In genomic region chr7:107705941-107706340, GRCm38 (mm10) we compare ENCODE assay signal across 9 mouse cellular contexts. TPM values are rescaled to one million over a fixed set of nuclear protein-coding genes. Genes with fewer than 3 reads are reported as not detected.
DNase-seq lines count a peak whose midpoint lies in the region.
"Had no signal": no experiment of that assay in that cellular context is flagged by ENCODE, and none has a peak within 500 bp of the region (broad histone marks: within the 10 kb centered on the region; RNA-seq: fewer than 3 reads in every experiment).

No protein-coding gene starts in this region.

- DNase-seq in adrenal gland, postnatal 10 days = peak; percentile 45
- DNase-seq in adrenal gland, adult 18-20 months (ENCODE audit: low spot score in 2 of 2) = no peak
- DNase-seq in layer of hippocampus, adult 11-12 months (ENCODE audit: low spot score) = peak; percentile 16
- no peak for DNase-seq in layer of hippocampus, adult 8-10 months (ENCODE audit: low spot score in 2 of 2)
- peak; percentile 5 for DNase-seq in ES-CJ7 (ENCODE audit: low read depth, low spot score)
- DNase-seq in heart, postnatal 4 days = peak; percentile 61
- no peak for DNase-seq in embryo, embryonic 10 days (ENCODE audit: low spot score)
- DNase-seq in frontal cortex, postnatal 14 days (ENCODE audit: low spot score in 2 of 2) = no peak
- DNase-seq: right cerebral cortex, adult 18-20 months had no signal

RNA-seq across cellular contexts. Expression of gene Cyb5r2, which starts 51.9 kb away (rescaled TPM):
- not detected for total RNA-seq in adrenal gland, postnatal 10 days (2021)
- total RNA-seq in adrenal gland, adult 18-20 months (2021) = not detected
- total RNA-seq in layer of hippocampus, adult 8-10 months (2022) = under 1 TPM in 3 of 4 experiments, not detected in 1; 0.16 to 0.43 (median 0.27) TPM
- total RNA-seq in heart, postnatal 4 days (2021) = under 1 TPM in 1 of 2 experiments, not detected in 1; 0.24 TPM

Comparison
In these comparisons a context has a peak if more than half of its experiments do, and no peak if none do; other contexts are left out.
1. DNase-seq: peak in adrenal gland, postnatal 10 days (single experiment), layer of hippocampus, adult 11-12 months (single experiment), ES-CJ7 (single experiment) and heart, postnatal 4 days (single experiment); none in adrenal gland, adult 18-20 months (0 of 2), layer of hippocampus, adult 8-10 months (0 of 2), embryo, embryonic 10 days (single experiment) and frontal cortex, postnatal 14 days (0 of 2).